Mouse (Mus musculus): Measurements from ENCODE around the gene Pdk1. TPM values are rescaled to one million over a fixed set of nuclear protein-coding genes. Genes with fewer than 3 reads are reported as not detected.
"Not testable (repeated sequence)": the region's sequence is repeated elsewhere in the genome, so short reads cannot be mapped to it uniquely, and the experiment has no call there.

Pdk1 gene
- total and polyA plus RNA-seq, 2 experiments = 42.3 to 77.5 TPM

DNA sequence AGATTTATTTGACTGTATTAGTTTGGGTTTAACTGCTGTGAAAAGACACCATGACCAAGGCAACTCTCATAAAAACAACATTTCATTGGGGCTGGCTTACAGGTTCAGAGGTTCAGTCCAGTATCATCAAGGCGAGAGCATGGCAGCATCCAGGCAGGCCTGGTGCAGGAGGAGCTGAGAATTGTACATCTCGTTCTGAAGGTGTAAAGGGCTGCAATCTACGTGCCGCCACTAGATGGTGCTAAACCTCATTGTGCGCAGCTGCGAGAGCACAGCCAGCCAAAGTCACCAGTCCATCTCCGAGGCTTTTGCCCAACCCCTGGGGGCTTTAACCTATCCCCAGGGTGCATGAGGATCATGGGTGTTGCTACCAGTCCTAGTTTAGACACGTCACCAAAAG, 20.9 kb upstream of the Pdk1 start:
- not testable (repeated sequence) for H3K9ac ChIP-seq (ENCODE audit: low read depth, low read length); H3K27me3 ChIP-seq (ENCODE audit: control insufficient read depth, insufficient read depth, low read length); H3K36me3 ChIP-seq (ENCODE audit: control insufficient read depth, insufficient read depth, low read length); H3K4me1 ChIP-seq (ENCODE audit: control insufficient read depth, insufficient read depth, low read length); H3K79me2 ChIP-seq (ENCODE audit: control insufficient read depth, insufficient read depth, low read length); H3K4me3 ChIP-seq (ENCODE audit: insufficient read depth, low read depth, low read length); H3K27ac ChIP-seq (replicated peaks; ENCODE audit: insufficient read depth, low read depth, low read length)
- peak; percentile 21 for DNase-seq (ENCODE audit: extremely low read depth, low read depth, low spot score)
- 4% methylated on average over 7 of the region's 8 CpGs for WGBS
- TF ChIP-seq CTCF (IDR thresholded peaks at IDR 0.05; ENCODE audit: low read depth, low read length) = peak; percentile 36

DNA sequence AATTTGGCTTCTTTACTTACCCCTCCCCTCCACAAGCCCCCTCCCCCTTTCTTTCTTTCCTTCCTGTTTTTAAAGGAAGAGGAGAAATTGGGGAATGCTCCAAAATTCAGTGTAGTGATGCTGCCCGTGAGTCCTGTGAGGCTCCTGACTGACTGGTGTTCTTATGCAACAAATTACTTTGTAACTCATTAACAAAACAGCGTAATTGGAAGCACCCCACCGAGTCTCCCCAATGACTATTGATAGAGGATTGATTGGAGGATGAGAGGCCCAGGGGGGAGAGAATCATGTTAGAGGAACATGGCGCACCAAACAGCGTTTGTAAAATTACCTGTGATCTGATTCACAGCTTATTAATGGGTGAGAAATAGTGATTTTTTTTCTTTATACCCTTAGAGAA, 17.9 kb upstream of the Pdk1 start:
- WGBS = 51% methylated on average over 5 of the region's 5 CpGs
- Histone ChIP-seq H3K9ac (ENCODE audit: low read depth, low read length) (no peak overlapping the region), H3K4me1 (ENCODE audit: control insufficient read depth, insufficient read depth, low read length) (no peaks in the 10 kb centered on the region), H3K27ac (replicated peaks; ENCODE audit: insufficient read depth, low read depth, low read length) (no peak overlapping the region), H3K4me3 (ENCODE audit: insufficient read depth, low read depth, low read length) (no peak overlapping the region), H3K27me3 (ENCODE audit: control insufficient read depth, insufficient read depth, low read length) (no peaks in the 10 kb centered on the region), H3K36me3 (ENCODE audit: control insufficient read depth, insufficient read depth, low read length) (no peaks in the 10 kb centered on the region), H3K79me2 (ENCODE audit: control insufficient read depth, insufficient read depth, low read length) (no peaks in the 10 kb centered on the region)
- no peak for TF ChIP-seq CTCF (IDR thresholded peaks at IDR 0.05; ENCODE audit: low read depth, low read length)
- TF ChIP-seq POLR2A (IDR thresholded peaks at IDR 0.05; ENCODE audit: extremely low read depth, insufficient read depth, low read length) = no peak
- DNase-seq (ENCODE audit: extremely low read depth, low read depth, low spot score) = no peak

DNA sequence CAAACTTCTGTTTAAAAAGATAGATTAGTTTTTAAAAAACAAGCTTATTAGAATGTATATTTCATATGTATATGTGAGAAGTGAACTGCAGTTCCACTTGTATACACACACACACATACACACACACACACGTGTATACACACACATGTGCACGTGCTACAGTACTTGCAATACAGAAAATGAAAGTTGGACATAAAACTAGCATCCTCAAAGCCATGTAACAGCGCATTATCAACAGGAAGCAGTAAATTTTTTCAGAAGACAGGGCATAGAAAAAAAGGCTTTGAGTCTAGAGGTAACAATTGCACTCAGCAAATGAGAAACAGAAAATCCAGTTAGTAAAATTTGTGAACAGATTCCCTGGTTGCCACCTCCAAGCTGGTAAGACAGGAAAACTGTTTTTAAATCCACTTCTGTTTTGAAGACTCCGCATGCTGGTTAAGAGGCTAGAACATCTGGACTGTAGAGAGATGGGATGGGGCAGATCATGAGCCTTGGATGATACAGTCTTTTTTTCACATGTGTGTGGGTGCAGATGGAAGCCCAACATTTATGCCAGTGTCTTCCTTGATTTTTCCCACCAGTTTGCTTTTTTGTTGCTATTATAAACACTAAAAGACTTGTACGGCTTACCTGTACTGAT, 9.4 kb upstream of the Pdk1 start:
- Histone ChIP-seq H3K9ac (ENCODE audit: low read depth, low read length) (no peak overlapping the region), H3K36me3 (ENCODE audit: control insufficient read depth, insufficient read depth, low read length) (no peaks in the 10 kb centered on the region), H3K4me3 (ENCODE audit: insufficient read depth, low read depth, low read length) (no peak overlapping the region), H3K79me2 (ENCODE audit: control insufficient read depth, insufficient read depth, low read length) (no peaks in the 10 kb centered on the region), H3K27me3 (ENCODE audit: control insufficient read depth, insufficient read depth, low read length) (no peaks in the 10 kb centered on the region), H3K4me1 (ENCODE audit: control insufficient read depth, insufficient read depth, low read length) (no peaks in the 10 kb centered on the region), H3K27ac (replicated peaks; ENCODE audit: insufficient read depth, low read depth, low read length) (no peak overlapping the region; the same call in 1 of the 2 replicates)
- DNase-seq (ENCODE audit: extremely low read depth, low read depth, low spot score) = no peak
- TF ChIP-seq POLR2A (IDR thresholded peaks at IDR 0.05; ENCODE audit: extremely low read depth, insufficient read depth, low read length) (no peak), CTCF (IDR thresholded peaks at IDR 0.05; ENCODE audit: low read depth, low read length) (no peak)
- 80% methylated on average over 5 of the region's 5 CpGs for WGBS

DNA sequence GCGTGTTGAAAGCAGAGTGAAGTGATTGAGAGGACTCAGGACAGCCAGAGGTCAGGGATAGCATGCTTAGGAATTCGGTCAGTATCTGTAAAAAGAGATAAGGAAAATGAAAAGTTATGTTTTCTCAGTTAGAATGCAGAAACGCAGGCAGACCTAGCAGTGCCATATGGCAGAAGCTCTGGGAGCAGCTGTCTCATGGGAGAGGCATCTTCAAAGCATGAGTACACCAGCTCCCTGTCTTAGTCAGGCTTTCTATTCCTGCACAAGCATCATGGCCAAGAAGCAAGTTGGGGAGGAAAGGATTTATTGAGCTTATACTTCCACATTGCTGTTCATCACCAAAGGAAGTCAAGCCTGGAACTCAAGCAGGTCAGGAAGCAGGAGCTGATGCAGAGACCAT, 8.0 kb upstream of the Pdk1 start:
- H3K4me1 ChIP-seq (ENCODE audit: control insufficient read depth, insufficient read depth, low read length) = no peaks in the 10 kb centered on the region
- H3K9ac ChIP-seq (ENCODE audit: low read depth, low read length) = no peak overlapping the region
- WGBS = 60% methylated on average over 3 of the region's 3 CpGs
- no peak overlapping the region for H3K27ac ChIP-seq (replicated peaks; ENCODE audit: insufficient read depth, low read depth, low read length)
- no peaks in the 10 kb centered on the region for H3K79me2 ChIP-seq (ENCODE audit: control insufficient read depth, insufficient read depth, low read length)
- no peaks in the 10 kb centered on the region for H3K27me3 ChIP-seq (ENCODE audit: control insufficient read depth, insufficient read depth, low read length)
- TF ChIP-seq POLR2A (IDR thresholded peaks at IDR 0.05; ENCODE audit: extremely low read depth, insufficient read depth, low read length) (no peak), CTCF (IDR thresholded peaks at IDR 0.05; ENCODE audit: low read depth, low read length) (no peak)
- H3K4me3 ChIP-seq (ENCODE audit: insufficient read depth, low read depth, low read length) = no peak overlapping the region
- no peaks in the 10 kb centered on the region for H3K36me3 ChIP-seq (ENCODE audit: control insufficient read depth, insufficient read depth, low read length)
- DNase-seq (ENCODE audit: extremely low read depth, low read depth, low spot score) = no peak

DNA sequence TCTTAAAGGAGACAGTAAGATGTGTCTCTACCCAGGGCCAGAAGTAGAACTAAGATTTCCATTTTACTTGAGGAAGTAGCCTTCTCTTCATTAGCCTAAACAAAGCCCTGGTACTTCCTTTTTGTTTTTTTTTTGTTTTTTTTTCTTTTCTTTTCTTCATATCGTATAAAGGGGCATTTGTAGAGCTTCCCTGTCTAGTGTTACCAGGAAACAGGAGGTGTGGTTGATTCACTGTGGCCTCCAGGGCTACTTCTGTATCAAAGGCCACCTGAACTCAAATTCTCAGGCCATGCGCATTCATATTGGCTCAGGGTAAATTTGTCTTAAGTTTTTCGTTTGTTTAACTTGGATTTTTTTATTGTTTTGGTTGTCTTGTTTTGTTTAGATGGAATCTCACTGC, 7.1 kb upstream of the Pdk1 start:
- WGBS = 75% methylated on average over 3 of the region's 3 CpGs
- no peak overlapping the region for H3K27ac ChIP-seq (replicated peaks; ENCODE audit: insufficient read depth, low read depth, low read length)
- DNase-seq (ENCODE audit: extremely low read depth, low read depth, low spot score) = no peak

DNA sequence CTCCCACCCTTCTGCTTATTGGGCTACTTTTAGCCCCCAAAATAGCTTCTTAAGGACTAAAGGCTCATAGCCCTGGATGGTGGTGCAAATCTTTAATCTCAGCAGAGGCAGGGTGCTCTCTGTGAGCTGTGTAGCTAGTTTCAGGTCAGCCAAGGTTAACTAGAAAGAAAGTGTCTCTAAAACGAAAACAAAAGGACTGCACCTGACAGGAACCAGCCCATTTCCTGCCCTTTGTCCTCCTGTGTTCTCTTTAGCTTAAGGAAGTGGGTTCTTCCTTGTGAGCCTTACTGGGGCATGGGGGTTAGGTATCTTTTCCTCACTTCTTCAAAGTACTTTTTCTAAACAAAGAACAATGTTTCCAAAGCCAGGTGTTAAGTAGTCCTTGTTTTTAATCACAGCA, 6.5 kb upstream of the Pdk1 start:
- H3K27me3 ChIP-seq (ENCODE audit: control insufficient read depth, insufficient read depth, low read length) = no peaks in the 10 kb centered on the region
- WGBS = 30% methylated on average over 1 of the region's 1 CpGs
- H3K27ac ChIP-seq (replicated peaks; ENCODE audit: insufficient read depth, low read depth, low read length) = peak overlapping the region; percentile 4; the same call in 1 of the 2 replicates
- H3K36me3 ChIP-seq (ENCODE audit: control insufficient read depth, insufficient read depth, low read length) = no peaks in the 10 kb centered on the region
- H3K79me2 ChIP-seq (ENCODE audit: control insufficient read depth, insufficient read depth, low read length) = no peaks in the 10 kb centered on the region
- no peaks in the 10 kb centered on the region for H3K4me1 ChIP-seq (ENCODE audit: control insufficient read depth, insufficient read depth, low read length)
- DNase-seq (ENCODE audit: extremely low read depth, low read depth, low spot score) = peak; percentile 18
- no peak overlapping the region for H3K4me3 ChIP-seq (ENCODE audit: insufficient read depth, low read depth, low read length)
- H3K9ac ChIP-seq (ENCODE audit: low read depth, low read length) = no peak overlapping the region
- no peak for TF ChIP-seq POLR2A (IDR thresholded peaks at IDR 0.05; ENCODE audit: extremely low read depth, insufficient read depth, low read length)
- no peak for TF ChIP-seq CTCF (IDR thresholded peaks at IDR 0.05; ENCODE audit: low read depth, low read length)

More for the DNA sequence above, 7.1 kb upstream of the Pdk1 start:
- no peak overlapping the region for H3K9ac ChIP-seq (ENCODE audit: low read depth, low read length)
- H3K79me2 ChIP-seq (ENCODE audit: control insufficient read depth, insufficient read depth, low read length) = no peaks in the 10 kb centered on the region
- H3K36me3 ChIP-seq (ENCODE audit: control insufficient read depth, insufficient read depth, low read length) = no peaks in the 10 kb centered on the region
- H3K27me3 ChIP-seq (ENCODE audit: control insufficient read depth, insufficient read depth, low read length) = no peaks in the 10 kb centered on the region
- TF ChIP-seq POLR2A (IDR thresholded peaks at IDR 0.05; ENCODE audit: extremely low read depth, insufficient read depth, low read length) (no peak), CTCF (IDR thresholded peaks at IDR 0.05; ENCODE audit: low read depth, low read length) (no peak)
- no peak overlapping the region for H3K4me3 ChIP-seq (ENCODE audit: insufficient read depth, low read depth, low read length)
- H3K4me1 ChIP-seq (ENCODE audit: control insufficient read depth, insufficient read depth, low read length) = no peaks in the 10 kb centered on the region
